Mouse (Mus musculus): ENCODE measurements around the gene Cxcr2.
A peak's percentile ranks its signal among the peaks of the same experiment; 100 is the strongest.

The Cxcr2 gene

GRCm38 (mm10) chr1:74197726-74198470, 44.1 kb downstream of the Cxcr2 start:
- no peak for DNase-seq (ENCODE audit: low read depth)

DNA sequence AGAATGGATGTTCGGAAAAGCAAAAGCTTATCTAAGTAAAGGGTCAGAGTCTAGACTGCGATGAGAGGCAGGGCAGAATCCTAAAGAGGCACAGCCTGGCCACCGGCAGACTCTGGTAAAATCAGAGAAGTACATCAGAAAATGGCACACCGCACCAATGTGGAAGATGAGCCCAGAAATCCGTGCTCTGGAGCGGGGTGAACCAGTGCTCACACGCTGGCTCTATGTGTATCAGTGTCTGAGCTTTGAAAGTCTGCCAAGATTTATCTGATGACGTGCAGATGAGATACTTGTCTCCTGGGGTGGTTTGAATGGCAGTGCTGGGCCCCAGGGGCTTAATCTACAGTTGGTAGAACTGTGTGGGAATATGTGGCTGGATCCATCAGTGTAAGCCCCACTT, 45.3 kb downstream of the Cxcr2 start:
- no peak for DNase-seq (ENCODE audit: low read depth)

GRCm38 (mm10) chr1:74201048-74201844, 47.5 kb downstream of the Cxcr2 start:
- peak; percentile 35 for DNase-seq (ENCODE audit: low read depth)

DNA sequence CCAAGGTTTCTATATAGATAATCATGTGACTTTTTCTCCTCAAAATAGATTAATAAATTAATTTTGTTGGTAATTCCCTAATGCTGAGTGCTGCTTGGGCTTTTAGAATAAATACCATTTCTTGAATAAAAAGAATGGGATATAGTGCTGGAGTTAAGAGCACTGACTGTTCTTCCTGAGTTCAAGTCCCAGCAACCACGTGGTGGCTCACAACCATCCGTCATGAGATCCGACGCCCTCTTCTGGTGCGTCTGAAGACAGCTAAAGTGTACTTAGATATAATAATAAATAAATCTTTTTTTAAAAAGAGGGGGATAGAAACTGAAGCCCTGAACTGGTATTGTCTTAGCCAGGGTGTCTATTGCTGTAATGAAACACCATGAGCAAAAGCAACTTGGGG, 49.7 kb downstream of the Cxcr2 start:
- no peak for DNase-seq (ENCODE audit: low read depth)

DNA sequence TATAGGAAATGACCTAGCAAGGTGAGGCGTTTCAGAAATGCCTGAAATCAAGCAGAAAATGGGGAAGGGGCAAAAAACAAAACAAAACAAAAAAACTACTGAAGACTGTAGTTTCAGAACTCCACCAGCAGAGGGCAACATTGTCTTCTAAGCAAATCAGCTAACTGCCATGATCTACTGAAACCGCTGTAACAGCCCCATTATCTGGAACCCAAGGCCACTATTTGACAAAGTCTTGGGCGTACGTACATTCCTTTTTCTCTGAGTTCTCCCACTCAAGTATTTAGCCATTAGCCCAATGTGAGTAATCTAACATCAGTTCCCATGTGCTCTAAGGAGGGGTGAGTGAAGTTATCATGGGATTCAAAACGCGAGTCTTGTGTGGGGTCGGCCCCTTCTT, 52.1 kb downstream of the Cxcr2 start:
- peak; percentile 80 for DNase-seq (ENCODE audit: low read depth)

DNA sequence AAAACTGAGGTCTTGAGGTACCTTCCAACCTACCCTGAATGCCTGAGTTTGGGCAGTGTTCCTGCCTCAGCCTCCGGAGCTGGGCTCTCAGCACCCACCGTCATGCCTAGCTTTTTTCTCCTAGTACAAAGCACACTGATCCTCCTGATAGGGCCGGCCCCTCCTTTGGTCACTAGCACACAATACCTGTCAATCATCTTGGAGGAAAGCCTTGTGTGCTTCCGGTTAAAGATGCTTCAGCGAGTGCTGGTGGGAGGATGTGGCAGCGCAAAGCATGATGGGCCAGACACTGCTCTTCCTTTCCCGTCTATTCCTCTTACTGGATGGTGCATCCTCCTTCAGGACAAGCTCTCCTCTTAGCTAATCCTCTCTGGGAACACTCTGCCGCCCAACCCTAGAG, 52.9 kb downstream of the Cxcr2 start:
- DNase-seq (ENCODE audit: low read depth), result peak; percentile 30

DNA sequence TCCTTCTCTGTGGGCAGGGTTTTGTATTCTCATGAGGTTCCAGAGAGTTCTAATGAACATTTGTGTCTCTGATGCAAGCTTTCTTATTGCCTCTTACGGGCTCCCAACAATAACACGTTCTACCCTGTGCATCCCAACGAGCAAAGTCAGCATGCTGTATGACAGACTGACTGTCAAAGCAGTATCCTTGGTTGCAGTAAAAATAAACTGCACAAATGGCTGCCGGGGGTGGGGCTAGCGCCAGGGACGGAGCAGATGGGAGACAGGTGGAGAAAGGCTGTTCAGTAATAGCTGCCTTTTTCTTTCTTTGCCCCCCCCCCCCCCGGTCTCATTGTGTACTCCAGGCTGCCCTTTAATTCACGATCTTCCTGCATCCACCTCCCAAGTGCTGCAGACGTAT, 54.1 kb downstream of the Cxcr2 start:
- no peak for DNase-seq (ENCODE audit: low read depth)

GRCm38 (mm10) chr1:74208941-74209340, 55.2 kb downstream of the Cxcr2 start:
- no peak for DNase-seq (ENCODE audit: low read depth)
